Mouse (Mus musculus) heart, postnatal 25 days (tissue): ENCODE measurements at regions not wholly inside any gene's neighbourhood (a gene's known extent, or its start where the extent isn't known, plus 50 kb on each side); places are given as distances from the start of the nearest gene placed in this dataset.

Experiments used
- DNase-seq: peaks from one replicate; pipeline ENCODE4 v3.0.0; 2022; ENCODE audit warnings: low spot score
- intact Hi-C: fragments of 180-260 bp; cut with DNase I; formaldehyde crosslinking; loops from one replicate; pipeline ENCODE4 v1.15.1; 2025

DNA sequence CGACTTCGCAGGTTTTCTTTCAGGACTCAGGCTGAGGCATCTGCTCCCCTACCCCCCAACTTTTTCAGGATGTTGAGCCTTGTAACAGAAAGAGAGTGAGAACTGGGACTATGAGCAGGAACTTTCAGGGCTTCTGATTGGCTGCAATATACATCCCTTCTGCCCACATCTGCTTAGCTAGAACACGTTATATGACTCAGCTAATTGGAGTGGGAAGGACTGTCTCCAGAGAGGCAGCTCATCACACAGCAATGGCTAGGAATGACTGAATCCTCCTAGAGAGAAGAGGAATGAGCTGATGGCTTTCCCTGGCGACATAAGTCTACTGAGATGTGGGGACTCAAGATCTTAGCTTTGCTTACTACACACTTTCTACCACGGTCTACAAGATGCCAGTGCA, 208.8 kb downstream of the Pdcd6ip start:
- intact Hi-C loops = no loop called here
- no peak for DNase-seq

DNA sequence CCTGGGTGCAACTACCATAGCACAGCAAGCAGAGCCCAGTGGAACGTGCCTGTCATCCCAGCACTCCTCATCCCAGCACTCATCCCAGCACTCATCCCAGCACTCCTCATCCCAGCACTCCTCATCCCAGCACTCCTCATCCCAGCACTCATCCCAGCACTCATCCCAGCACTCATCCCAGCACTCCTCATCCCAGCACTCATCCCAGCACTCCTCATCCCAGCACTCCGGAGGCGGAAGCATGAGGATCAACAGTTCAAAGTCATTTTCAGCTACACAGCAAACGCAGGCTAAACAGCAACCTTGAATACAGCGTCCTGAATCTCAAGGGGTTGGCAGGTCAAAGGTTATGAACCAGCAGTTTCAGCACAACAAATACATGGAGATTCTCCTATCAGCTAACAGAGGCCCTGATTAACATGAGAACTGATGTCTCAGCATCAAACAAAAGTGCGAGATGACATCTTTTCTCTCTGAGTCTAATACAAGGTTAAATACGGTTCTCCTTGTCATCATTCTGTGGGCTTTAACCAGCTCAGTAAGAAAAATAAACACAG, 211.8 kb downstream of the Pdcd6ip start:
- intact Hi-C loops = no loop called here
- no peak for DNase-seq

DNA sequence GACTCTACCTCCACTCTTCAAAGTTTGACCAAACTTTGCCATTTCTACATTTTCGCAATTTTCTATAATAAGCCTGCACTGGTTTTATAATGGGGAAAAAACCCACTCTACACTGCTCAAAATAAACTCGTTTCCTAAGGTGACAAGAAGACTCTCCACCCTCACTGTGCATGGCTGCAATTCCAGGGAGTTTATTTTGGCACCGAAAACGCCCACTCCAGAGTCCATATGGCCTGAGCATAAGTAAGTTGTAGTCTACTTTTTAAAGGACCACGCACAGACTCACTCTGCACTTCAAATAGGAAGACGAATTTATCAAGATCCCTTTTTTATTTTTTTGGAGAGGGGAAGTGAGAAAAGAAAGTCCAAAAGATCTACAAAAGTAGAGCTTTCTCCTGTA, 219.4 kb downstream of the Pdcd6ip start:
- intact Hi-C loops = no loop called here
- DNase-seq = no peak

DNA sequence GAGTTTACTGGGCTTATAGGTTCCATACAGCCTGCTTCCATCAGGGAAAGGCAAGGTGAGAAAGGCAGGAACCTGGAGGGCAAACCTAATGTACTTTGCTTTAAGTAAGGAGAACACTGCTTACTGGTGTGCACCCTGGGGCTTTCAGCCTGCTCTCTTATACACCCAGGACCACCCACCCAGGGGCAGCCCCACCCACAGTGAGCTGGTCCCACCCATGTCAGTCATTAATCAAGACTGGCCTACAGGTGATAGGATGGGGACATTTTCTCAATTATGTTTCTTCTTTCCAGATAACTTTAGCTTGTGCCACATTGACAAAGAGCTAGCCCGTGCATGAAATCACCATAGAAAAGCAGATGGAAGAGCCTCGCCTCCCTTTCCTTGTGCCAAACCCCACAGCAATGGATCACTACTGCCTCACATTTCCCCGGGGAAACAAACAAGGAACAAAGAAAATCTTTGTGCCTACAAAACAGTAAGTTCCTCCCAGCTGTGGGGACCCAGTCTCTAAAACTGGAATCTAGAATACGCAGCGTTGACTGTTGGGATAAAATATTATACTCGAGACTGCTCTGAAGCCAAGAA, 221.5 kb downstream of the Pdcd6ip start:
- DNase-seq = no peak
- intact Hi-C loops = no loop called here

DNA sequence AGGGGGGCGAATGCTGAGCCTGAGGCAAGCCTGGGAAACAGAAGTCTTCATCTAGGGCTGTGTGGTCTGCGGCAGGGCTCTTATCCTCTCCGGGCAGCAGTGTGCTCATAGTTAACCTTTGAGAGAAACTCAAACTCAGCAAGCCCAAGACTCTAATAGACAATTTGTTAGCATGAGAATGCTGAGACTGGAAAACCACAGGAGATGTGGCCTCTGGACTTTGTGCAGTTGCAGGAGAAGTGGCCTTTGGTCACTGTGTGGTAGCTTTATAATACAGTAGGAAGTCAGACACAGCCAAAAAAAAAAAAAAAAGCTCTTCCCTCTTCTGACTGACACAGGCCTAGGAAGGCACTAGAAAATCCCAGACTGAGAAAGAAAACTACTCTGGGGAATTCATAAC, 228.2 kb downstream of the Pdcd6ip start:
- intact Hi-C loops = no loop called here
- no peak for DNase-seq

DNA sequence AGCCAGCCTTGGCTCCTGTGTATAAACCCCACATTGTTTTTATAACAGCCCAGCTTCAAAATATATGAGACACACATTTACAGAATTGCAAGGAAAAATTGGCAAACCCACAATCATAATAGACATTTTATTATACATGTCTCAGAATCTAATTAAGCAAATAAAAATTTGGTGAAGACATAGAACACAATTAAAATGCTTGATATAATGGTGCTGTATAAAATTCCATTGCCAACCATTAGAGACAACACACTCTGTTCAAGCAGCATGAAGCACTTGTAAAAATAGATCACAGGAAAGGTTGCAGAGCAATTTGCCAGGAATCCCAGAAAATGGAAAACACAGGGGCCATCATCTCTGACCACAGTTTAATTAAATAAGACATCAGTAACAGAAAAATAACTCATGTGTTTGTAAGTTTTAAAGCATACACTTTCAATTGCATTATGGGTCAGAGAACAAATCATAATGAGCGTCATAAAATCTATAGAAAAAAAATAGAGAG, 229.2 kb downstream of the Pdcd6ip start:
- intact Hi-C loops = no loop called here
- DNase-seq = no peak

DNA sequence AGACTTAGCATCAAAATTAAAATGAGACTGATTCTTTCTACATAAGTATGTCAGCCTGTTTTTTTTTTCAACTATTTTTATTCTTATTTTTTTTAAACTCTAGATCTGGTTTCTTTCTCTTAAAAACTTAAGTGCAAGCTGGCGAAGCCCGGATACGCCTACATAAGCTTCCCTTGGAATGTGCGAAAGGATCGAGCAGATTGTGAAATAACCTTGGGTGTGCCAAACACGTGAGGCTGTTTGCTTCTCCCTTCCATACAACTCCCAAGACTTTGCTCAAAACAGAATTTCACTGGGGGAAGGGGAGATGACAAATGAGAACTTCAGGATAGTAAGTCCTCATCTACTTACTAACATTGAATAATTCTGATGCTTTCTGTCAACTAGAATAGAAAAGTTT, 236.3 kb downstream of the Pdcd6ip start:
- intact Hi-C loops = no loop called here
- no peak for DNase-seq

DNA sequence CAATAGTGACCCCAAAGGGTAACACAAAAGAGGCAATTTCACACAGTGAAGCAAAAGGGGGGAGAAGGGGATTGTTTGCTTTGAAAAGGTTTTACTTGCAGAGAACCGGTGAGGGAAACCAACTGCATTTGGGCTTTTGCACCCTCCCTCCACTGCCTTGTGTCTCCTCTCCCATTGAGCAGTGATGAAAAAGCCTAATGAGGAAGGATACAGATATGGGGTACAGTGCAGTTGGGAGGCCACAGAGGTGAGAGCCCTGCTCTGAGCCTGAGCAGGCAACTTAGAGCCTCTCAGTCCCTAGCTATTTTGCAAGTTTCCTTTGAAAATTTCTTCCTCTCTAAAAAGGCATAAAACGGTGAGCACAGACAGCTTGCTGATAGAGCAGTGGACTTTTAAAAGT, 245.2 kb downstream of the Pdcd6ip start:
- DNase-seq = no peak
- intact Hi-C loops = no loop called here

DNA sequence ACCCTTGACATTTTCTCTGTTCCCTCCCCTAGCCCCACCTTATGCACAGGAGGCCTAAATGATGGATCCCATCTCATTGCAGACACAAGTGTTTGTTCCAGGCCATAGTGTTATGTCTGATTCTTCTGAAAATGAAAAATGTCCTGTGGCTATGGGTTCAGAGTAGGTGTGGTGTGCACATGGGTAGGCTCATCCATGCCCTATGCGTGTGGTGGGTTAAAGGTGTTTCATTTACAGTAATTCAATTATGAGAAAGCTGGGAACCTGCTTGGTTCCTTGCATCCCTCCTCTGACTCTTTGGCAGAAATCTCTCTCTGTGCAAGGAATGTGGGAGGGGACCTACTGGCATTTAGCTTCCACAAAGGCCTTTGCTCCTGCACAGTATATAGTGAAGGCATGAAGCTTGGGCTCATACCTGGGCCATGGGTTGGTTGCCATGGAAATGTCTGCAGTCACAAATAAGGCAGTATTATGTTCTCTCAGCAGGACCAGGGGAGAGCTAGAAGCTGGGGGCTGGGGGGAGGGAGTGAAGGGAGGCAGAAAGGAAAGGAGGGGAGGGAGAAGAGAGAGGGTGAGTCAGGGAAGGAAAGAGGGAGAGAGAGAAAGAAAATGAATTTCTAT, 245.7 kb downstream of the Pdcd6ip start:
- DNase-seq = no peak
- intact Hi-C loops = no loop called here

DNA sequence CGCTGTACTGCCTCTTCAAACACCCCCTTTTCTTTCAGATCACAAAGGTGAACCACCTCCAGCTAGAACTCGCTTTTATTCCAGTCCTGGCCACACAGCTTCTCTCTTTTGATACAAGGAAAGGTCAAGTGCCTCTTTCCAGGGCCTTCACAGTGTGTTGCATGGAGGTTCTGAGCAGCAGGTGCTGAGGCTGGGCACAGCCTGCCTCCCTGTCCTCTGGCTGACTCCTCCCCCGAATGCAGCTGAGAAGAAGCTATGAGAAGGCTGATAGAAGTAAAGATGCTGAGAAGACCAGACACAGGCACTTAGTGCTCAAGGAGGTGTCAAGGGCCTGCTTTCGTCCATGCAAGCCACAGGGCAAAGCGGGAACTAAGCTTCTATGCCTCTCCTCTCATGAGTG, 248.2 kb downstream of the Pdcd6ip start:
- intact Hi-C loops = no loop called here
- DNase-seq = no peak

DNA sequence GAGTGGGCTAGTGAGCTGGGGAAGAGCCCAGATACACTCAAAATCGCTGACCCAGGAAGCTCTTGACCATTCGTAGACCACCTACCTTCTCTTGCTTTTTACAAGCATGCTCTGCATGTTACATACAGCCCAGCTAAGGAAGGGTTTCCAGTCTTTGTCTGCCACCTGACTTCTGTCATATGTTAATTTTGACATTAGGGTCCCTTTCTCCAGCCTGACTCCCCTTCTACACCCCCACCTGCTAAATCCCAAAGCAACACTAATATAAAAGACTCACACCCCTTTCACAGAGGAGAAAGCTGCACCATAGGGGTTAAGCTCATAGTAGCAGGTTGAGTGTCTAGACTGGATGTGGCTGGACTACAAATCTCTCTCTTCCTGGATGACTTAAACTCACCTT, 248.8 kb downstream of the Pdcd6ip start:
- intact Hi-C loops = no loop called here
- DNase-seq = no peak

DNA sequence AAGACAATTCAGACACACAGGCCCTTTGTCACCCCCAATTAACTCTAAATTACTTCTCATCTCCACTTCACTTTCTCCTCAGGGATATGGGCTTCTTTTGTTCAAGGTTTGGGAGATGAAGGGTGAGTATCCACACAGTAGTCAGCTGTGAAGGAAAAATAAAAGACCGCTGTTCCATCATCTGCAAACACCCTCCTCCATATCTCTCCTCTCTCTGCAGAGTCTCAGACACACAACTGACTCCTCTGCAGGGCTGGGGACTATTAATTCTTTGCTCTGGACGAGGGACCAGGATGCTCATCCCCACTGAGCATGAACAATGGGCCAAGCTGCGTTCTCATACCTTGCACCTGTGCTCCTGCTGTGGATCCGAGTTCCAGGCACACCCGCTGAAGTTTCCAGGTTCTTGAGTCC, 249.3 kb downstream of the Pdcd6ip start:
- intact Hi-C loops = no loop called here
- no peak for DNase-seq

DNA sequence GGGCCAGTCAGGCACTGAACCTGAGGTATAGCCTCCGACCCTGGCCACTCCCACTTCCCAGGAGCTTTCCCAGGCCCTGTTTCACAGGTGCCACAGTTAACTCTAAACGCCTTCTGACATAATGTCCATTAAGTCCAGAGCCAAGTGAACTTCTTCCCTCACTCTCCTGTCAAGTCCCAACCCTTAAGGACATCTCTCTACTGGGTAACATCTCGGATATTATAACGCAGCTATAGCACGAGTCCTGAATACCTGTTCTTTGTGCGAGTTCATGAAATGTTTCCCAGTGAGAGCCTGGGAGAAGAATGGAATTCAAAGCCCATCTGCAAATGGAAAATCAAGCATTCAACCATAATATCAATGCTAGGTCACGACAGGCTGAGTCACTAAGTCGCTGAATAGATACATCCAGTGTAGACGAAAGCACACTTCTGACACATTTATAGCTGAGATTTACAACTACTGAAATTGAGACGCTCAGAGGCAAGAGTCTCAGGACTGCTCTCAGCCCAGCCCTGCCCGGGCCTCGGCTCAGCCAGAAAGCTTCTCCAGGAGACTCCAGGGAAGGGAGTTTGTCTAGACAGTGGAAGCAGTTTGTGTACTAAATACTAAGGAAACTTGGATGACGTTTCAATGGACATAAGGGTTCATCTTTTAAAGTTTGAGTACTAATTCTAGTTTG, 250.7 kb downstream of the Pdcd6ip start:
- intact Hi-C loops = no loop called here
- DNase-seq = no peak

DNA sequence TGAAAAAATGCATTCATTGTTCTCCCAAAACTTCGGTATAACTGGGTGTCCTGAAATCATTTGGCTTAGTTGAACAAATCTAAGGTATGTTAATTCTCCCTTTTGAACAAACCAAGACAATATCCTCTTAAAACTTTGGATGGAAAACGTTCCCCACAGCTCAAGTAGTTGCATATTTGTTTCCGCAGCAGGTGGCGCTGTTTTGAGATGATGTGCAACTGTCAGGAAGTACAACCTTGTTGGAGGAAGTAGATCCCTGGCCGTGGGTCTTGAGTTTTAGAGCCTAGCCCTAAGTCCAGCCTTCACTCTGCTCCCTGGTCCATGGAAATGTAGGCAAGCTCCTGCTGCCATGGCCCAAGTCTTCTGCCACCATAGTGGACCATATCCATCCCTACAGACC, 252.5 kb downstream of the Pdcd6ip start:
- intact Hi-C loops = no loop called here

DNA sequence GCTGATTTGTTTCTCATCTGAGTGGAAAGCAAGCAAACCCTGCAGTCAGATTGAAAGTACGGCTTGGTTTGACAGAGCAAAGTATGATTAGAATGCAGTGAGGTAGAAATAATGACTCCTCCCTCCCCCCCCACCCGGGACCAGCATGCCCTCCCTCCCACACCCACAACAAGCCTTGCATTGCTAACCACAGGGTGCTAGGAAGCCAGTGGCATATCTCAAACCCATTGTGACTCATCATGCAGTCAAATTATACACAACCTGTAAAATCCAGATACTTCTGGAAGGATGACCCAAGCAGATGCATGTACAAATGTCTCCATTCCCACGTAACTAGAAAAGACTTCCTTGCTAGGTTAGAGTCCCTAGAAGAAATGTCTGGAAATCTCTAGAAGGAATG, 254.8 kb downstream of the Pdcd6ip start:
- no peak for DNase-seq
- intact Hi-C loops = no loop called here

More for the DNA sequence above, 252.5 kb downstream of the Pdcd6ip start:
- no peak for DNase-seq

DNA sequence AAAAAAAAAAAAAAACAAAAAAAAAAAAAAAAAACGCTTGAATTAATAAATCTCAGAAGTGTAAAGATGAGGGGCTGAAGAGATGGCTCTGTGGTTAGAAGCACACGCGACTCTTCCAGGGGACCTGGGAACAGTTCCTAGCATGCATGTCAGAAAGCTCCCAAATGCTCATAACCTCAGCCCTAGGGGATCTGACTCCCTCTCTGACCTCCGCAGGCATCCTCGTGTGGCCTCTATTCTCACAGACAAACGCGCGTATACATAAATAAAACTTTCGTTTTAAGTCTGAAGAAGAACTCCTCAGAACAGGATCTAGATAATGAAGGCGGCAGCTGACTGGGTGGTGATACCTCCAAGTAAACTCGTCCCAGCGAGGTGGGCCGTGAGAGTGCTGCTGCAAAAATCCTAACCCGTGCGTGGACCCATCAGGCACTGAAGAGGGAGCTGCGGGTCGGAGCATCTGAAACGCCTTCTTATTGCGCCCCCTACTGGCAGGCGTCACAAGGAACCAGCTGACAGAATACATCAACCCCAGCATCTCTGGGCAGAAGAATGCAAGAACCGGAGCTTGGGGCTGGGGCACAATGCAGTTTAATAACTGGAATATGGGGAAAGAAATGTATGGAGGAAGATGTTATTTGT, 266.2 kb downstream of the Pdcd6ip start:
- peak; percentile 5 for DNase-seq
- intact Hi-C loops = no loop called here

DNA sequence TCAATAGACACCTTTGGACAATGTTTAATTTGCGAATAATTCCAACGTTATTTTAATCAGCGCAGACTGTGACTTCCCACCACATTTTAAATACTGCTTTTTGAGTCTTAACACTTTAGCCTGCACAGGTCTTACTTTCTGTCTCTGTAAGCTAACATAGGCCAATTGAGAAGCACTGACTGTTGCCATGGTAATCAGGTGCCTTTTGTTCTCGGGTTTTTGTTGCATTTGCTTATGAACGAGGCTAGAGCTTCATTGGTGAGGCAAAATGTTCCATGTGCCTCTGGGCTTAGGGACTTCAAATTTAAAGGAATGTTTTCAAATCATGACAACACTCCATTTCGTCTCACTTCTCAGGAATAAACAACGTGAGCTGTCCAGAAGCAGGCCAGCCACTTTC, 269.7 kb downstream of the Pdcd6ip start:
- no peak for DNase-seq
- intact Hi-C loops = no loop called here

DNA sequence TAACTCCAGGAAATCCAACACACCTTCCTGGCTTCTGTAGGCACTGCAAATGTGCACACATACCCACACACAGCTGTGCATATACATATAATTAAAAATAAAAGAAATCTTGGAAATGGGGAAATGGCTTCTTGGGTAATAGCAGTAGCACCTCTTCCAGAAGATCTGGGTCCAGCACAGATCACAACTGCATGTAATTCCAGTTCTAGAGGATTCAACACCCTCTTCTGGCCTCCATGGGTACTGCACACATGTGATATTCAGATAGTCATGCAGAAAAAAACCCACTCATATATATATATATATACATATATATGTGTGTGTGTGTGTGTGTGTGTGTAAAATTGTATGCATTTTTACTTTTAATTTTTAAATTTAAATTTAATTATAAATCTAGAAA, 272.1 kb downstream of the Pdcd6ip start:
- DNase-seq = no peak
- intact Hi-C loops = no loop called here

DNA sequence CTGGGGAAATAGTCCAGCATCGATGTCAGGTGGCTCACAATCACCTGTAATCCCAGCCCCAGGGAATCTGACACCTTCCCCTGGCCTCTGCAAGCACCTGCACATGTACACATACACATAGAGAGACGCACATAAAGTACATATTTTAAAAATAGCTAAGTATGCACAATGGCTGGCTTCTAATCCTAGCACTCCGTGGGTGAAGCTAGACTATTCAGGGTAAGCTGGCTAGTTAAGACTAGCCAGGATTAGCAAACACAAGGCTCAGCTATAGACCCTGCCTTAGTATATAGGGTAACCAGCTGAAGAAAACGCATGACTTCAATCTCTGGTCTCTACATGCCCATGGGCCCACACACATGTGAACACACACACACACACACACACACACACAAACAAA, 274.6 kb downstream of the Pdcd6ip start:
- DNase-seq = no peak
- intact Hi-C loops = no loop called here

DNA sequence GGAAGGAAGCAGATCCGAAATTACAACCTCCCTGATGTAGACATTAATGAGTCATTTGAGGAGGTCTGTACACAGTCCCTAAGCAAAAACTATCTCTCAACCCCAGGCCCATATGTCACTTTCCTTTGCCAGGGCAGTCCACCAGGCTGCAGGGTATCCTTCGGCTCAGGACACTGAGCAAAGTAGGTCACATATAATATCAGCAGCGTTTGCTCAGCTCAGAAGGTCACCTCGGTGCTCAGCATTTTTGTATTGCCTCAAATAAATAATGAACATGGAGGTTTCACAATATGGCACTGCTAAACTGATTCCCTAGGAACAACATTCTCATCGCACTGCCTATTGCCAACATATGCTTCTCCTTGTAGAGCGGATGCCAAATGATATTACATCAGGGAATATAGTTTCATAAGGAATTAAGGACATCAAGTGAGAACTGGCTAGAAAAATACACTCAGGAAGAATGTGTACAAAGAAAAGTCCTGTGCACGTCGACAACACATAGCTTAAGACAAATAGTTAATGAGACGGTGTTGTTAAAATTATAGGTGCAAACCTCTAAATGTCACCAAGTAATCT, 275.4 kb downstream of the Pdcd6ip start:
- no peak for DNase-seq
- intact Hi-C loops = no loop called here
